Mouse (Mus musculus) spleen, adult 2 months (tissue): ENCODE data around the gene Papss2. TPM values are rescaled to one million over a fixed set of nuclear protein-coding genes. Genes with fewer than 3 reads are reported as not detected.

Experiments
- DNase-seq, 2 experiments: peaks; one replicate each; pipeline versions ENCODE4 v3.0.0 to v3.0.0-alpha.2; 2012 to 2021; ENCODE audit warnings: low spot score in 2 of 2, low read depth in 1 of 2
- H3K27ac ChIP-seq: fragments of 200-500 bp; 2 replicates; pipeline ENCODE4 v1.5.1; 2012; ENCODE audit warnings: low read length, inconsistent platforms; ENCODE audit not compliant: insufficient read depth
- H3K27me3 ChIP-seq: fragments of 200-500 bp; 2 replicates; pipeline ENCODE4 v1.6.1; 2012; ENCODE audit warnings: mild to moderate bottlenecking, moderate library complexity, low read length, inconsistent platforms; ENCODE audit not compliant: control insufficient read depth, insufficient read depth
- H3K36me3 ChIP-seq: fragments of 200-500 bp; 2 replicates; pipeline ENCODE4 v1.6.1; 2012; ENCODE audit warnings: mild to moderate bottlenecking, low read length, inconsistent platforms; ENCODE audit not compliant: control insufficient read depth, insufficient read depth
- H3K4me1 ChIP-seq: fragments of 200-500 bp; 2 replicates; pipeline ENCODE4 v1.6.1; 2011; ENCODE audit warnings: inconsistent platforms; ENCODE audit not compliant: control insufficient read depth, insufficient read depth, insufficient read length
- H3K4me3 ChIP-seq: fragments of 200-500 bp; 2 replicates; pipeline ENCODE4 v1.5.1; 2011; ENCODE audit warnings: mild to moderate bottlenecking, inconsistent platforms; ENCODE audit not compliant: insufficient read depth, insufficient read length; ENCODE audit errors: extremely low read depth
- CTCF ChIP-seq: fragments of 200-500 bp; IDR thresholded peaks from 2 replicates; pipeline ENCODE4 v1.5.1; 2011; ENCODE audit warnings: mild to moderate bottlenecking, inconsistent platforms; ENCODE audit not compliant: insufficient read depth, insufficient read length, insufficient replicate concordance; ENCODE audit errors: extremely low read depth
- POLR2A ChIP-seq: fragments of 200-500 bp; IDR thresholded peaks from 2 replicates; pipeline ENCODE4 v1.6.1; 2011; ENCODE audit warnings: low read depth, low read length, inconsistent platforms
- WGBS: fragments of 180-500 bp; shearing (Covaris S2); methylation state at CpG from one replicate; pipeline ENCODE4 v1.1.7; 2018; 5-methylcytosine and 5-hydroxymethylcytosine counted together
- polyA plus RNA-seq: library from polyadenylated mRNA; depleted of rRNA; stranded (reverse); fragments of >200 nt; gene quantifications from 2 replicates; pipeline ENCODE4 v1.2.3, GENCODE M21; 2012; rRNA removed

The Papss2 gene
- polyA plus RNA-seq, 1 experiment: 1.8 TPM

DNA sequence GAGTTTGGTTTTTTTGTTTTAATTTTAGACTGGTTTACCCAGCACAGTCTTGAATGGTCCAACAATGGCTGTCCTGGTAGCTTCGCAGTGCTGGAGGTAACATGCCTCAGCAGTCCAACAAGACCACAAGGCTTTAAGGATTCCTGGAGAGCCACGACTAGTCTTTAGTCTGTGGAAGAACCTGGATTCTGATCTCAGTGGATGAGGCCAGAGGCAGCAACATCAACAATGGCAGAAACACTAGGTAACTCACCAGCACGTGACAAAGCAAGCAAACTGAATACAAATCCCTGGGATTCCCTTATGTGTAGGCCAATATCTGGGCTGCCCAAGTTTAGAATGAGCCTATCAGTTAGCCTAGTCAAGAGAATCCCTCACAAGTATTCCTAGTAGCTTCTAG, 117.9 kb downstream of the Papss2 start:
- 86% methylated on average over 3 of the region's 3 CpGs for WGBS
- DNase-seq: no peak
- Histone ChIP-seq H3K27ac (no peak overlapping the region), H3K27me3 (no peaks in the 10 kb centered on the region), H3K36me3 (no peaks in the 10 kb centered on the region), H3K4me1 (no peaks in the 10 kb centered on the region; the same call in none of the 2 replicates), H3K4me3 (no peak overlapping the region)
- TF ChIP-seq CTCF (no peak), POLR2A (no peak)

DNA sequence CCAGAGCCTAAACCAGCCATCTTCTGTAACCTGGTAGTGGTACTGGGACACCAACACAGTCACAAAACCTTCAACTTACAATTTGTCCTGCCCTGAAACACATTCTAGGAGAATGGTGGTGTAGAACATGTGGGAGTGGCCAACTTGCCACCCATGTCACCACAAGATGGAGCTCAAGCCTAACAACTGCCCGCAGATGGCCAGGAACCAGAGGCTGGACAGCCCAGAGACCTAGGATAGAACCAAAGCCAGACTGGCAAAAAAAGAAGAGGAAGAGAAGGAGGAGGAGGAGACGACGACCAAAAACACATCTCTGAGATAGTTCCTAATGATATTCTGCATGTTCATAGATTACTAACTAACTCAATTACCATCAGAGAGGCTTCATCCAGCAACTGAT, 119.6 kb downstream of the Papss2 start:
- no peak overlapping the region for H3K27ac ChIP-seq
- H3K27me3 ChIP-seq: no peaks in the 10 kb centered on the region
- DNase-seq: peak; percentile 31 to 70
- no peaks in the 10 kb centered on the region for H3K36me3 ChIP-seq
- TF ChIP-seq CTCF (peak; percentile 84; the same call in 1 of the 2 replicates), POLR2A (no peak)
- 4% methylated on average over 3 of the region's 3 CpGs for WGBS
- no peaks in the 10 kb centered on the region; the same call in none of the 2 replicates for H3K4me1 ChIP-seq
- no peak overlapping the region for H3K4me3 ChIP-seq

DNA sequence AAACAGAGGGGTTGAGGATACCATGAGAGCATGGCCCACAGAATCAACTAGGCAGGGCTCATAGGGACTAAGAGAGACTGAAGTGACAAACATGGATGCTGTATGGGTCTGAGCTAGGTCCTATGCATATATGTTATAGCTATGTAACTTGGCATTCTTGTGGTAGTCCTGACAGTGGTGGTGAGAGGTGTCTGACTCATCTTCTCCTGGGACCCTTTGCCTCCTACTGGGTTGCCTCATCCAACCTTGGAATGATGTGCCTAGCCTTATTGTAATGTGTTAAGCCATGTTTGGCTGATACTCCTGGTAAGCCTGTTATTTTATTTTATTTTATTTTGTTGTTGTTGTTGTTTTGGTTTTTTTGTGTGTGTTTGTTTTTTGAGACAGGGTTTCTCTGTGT, 120.1 kb downstream of the Papss2 start:
- no peaks in the 10 kb centered on the region; the same call in none of the 2 replicates for H3K4me1 ChIP-seq
- no peak overlapping the region for H3K4me3 ChIP-seq
- no peak for DNase-seq
- no peak overlapping the region for H3K27ac ChIP-seq
- no peaks in the 10 kb centered on the region for H3K27me3 ChIP-seq
- no peak for TF ChIP-seq POLR2A
- TF ChIP-seq CTCF: no peak
- H3K36me3 ChIP-seq: no peaks in the 10 kb centered on the region

Other genes with a start within 250 kb of the Papss2 start
- 15.6 and 15.8 TPM in 2 replicates for gene Sgms1, start 206.1 kb upstream of the Papss2 start, polyA plus RNA-seq
- 3.5 and 6.1 TPM in 2 replicates for gene Rpl9-ps6, start 129.2 kb upstream of the Papss2 start, polyA plus RNA-seq
- 44.7 and 82.4 TPM in 2 replicates for gene Minpp1, start 110.0 kb upstream of the Papss2 start, polyA plus RNA-seq
- gene Atad1, start 144.0 kb downstream of the Papss2 start, polyA plus RNA-seq: 3.5 and 5.1 TPM in 2 replicates
- gene Pten, start 161.7 kb downstream of the Papss2 start, polyA plus RNA-seq: 13.1 and 23.6 TPM in 2 replicates